Mouse (Mus musculus): ENCODE results near the gene Gm12184. TPM values are rescaled to one million over a fixed set of nuclear protein-coding genes. Genes with fewer than 3 reads are reported as not detected.
"Not testable (repeated sequence)": the region's sequence is repeated elsewhere in the genome, so short reads cannot be mapped to it uniquely, and the experiment has no call there.

The Gm12184 gene
- total RNA-seq (2014; rRNA removed; ENCODE audit: low replicate concordance) (1.8 and 27.8 TPM in 2 replicates), polyA plus RNA-seq (2015; fragmentation: Nextera tagmentation; extraction: Ambion mirVana) (1.8 and 2.7 TPM in 2 replicates)

DNA sequence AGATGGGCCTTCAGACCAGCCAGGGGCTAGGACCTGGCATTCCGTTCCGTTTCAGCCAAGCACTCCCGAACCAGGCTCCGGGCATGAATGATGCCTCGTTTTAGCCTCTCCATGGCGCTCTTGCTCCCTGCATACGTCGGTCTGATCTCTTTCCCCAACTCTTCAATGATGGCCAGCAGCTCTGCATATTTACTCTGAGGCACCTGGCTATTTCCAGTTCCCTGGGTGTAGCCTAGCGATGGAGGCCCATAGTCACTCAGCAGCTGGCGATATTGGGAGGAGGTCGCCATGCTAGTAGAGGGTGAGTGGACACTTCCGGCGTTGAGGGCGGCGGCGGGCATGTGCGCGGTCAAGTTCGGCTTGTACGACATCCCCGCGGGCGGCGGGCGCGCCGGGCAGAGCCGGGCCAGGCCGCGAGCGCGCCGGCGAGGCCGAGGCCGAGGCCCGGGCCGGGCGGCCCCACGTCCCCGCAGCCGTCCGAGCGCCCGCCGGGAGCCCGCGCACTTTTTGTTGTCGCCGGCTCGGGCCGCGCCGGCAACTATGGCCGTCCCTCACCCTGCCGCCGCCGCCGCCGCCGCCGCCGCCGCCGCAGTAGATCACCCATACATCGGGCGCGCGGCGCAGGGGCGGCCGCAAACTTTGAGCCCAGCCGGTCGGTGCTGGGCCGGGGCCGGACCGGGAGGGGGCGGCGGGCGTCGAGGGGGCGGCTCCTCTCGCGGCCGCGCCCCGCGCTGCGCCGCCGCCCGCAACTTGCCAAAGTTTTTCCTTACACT, at the start of gene Gm12184, which contains the start of gene Trim7:
Gene Gm12184 (minus strand): TSS at position 677 of the 773 bp plus-strand sequence.
Gene Trim7 (plus strand): TSS at position 162 of the 773 bp plus-strand sequence.
- not testable (repeated sequence) for DNase-seq (ENCODE audit: low spot score)
- H3K27ac ChIP-seq (ENCODE audit: low read depth): peak within 1 kb of the TSS; percentile 79
- WGBS: under 1% methylated on average over 41 of the region's 92 CpGs

GRCm38 (mm10) chr11:48875343-48875837, 48.9 kb upstream of the Gm12184 start:
- H3K4me1 ChIP-seq (ENCODE audit: control insufficient read depth, insufficient read depth); H3K9me3 ChIP-seq (replicated peaks; ENCODE audit: control insufficient read depth, low read length); ATAC-seq (ENCODE audit: insufficient read depth, low read depth); H3K27ac ChIP-seq (ENCODE audit: low read depth); H3K27me3 ChIP-seq (ENCODE audit: control insufficient read depth, insufficient read depth, low read length); H3K4me3 ChIP-seq (ENCODE audit: low read depth, low read length); H3K9ac ChIP-seq (replicated peaks; ENCODE audit: low read depth, low read length); H3K4me2 ChIP-seq (ENCODE audit: low read depth, low read length); DNase-seq (ENCODE audit: low spot score); H3K36me3 ChIP-seq (replicated peaks; ENCODE audit: control insufficient read depth, insufficient read depth, low read length): not testable (repeated sequence)
- 72% methylated on average over 1 of the region's 1 CpGs for WGBS

More for the DNA sequence above, at the start of gene Gm12184, which contains the start of gene Trim7:
- Histone ChIP-seq H3K4me3 (ENCODE audit: low read depth, low read length) (peak within 1 kb of the TSS; percentile 52), H3K4me2 (ENCODE audit: low read depth, low read length) (peak within 1 kb of the TSS; percentile 63), H3K4me1 (ENCODE audit: control insufficient read depth, insufficient read depth) (peaks cover 19% of the 10 kb centered on the region), H3K9ac (replicated peaks; ENCODE audit: low read depth, low read length) (peak within 1 kb of the TSS; percentile 59)
- peak; percentile 83 for ATAC-seq (ENCODE audit: insufficient read depth, low read depth)
- H3K36me3 ChIP-seq (replicated peaks; ENCODE audit: control insufficient read depth, insufficient read depth, low read length); H3K9me3 ChIP-seq (replicated peaks; ENCODE audit: control insufficient read depth, low read length); H3K27me3 ChIP-seq (ENCODE audit: control insufficient read depth, insufficient read depth, low read length): not testable (repeated sequence)
- TF ChIP-seq CTCF (IDR thresholded peaks at IDR 0.05; ENCODE audit: low read depth): 0 out of 2 replicates have a peak, but pooled peaks have one; percentile 2

GRCm38 (mm10) chr11:48874465-48874864, 48.0 kb upstream of the Gm12184 start:
- Histone ChIP-seq H3K4me2 (ENCODE audit: low read depth, low read length) (no peak overlapping the region), H3K4me3 (ENCODE audit: low read depth, low read length) (no peak overlapping the region), H3K27ac (ENCODE audit: low read depth) (no peak overlapping the region), H3K9ac (replicated peaks; ENCODE audit: low read depth, low read length) (no peak overlapping the region), H3K36me3 (replicated peaks; ENCODE audit: control insufficient read depth, insufficient read depth, low read length) (no peaks in the 10 kb centered on the region), H3K9me3 (replicated peaks; ENCODE audit: control insufficient read depth, low read length) (no peaks in the 10 kb centered on the region), H3K27me3 (ENCODE audit: control insufficient read depth, insufficient read depth, low read length) (0 out of 2 replicates have a peak, but pooled peaks cover 4% of the 10 kb centered on the region), H3K4me1 (ENCODE audit: control insufficient read depth, insufficient read depth) (peaks cover 7% of the 10 kb centered on the region)
- DNase-seq (ENCODE audit: low spot score) (peak; percentile 49), ATAC-seq (ENCODE audit: insufficient read depth, low read depth) (no peak)
- WGBS: 0% methylated on average over 4 of the region's 4 CpGs
- peak; percentile 70 for TF ChIP-seq CTCF (IDR thresholded peaks at IDR 0.05; ENCODE audit: low read depth)
- TF ChIP-seq EP300 (IDR thresholded peaks at IDR 0.05; ENCODE audit: low read depth): no peak

GRCm38 (mm10) chr11:48873591-48874290, 47.3 kb upstream of the Gm12184 start:
- ATAC-seq (ENCODE audit: insufficient read depth, low read depth) (no peak), DNase-seq (ENCODE audit: low spot score) (no peak)
- Histone ChIP-seq H3K27me3 (ENCODE audit: control insufficient read depth, insufficient read depth, low read length) (0 out of 2 replicates have a peak, but pooled peaks cover 4% of the 10 kb centered on the region), H3K4me1 (ENCODE audit: control insufficient read depth, insufficient read depth) (peaks cover 14% of the 10 kb centered on the region), H3K4me2 (ENCODE audit: low read depth, low read length) (no peak overlapping the region), H3K27ac (ENCODE audit: low read depth) (0 out of 2 replicates have a peak overlapping the region, but pooled peaks have one; percentile 22), H3K9me3 (replicated peaks; ENCODE audit: control insufficient read depth, low read length) (no peaks in the 10 kb centered on the region), H3K36me3 (replicated peaks; ENCODE audit: control insufficient read depth, insufficient read depth, low read length) (no peaks in the 10 kb centered on the region), H3K9ac (replicated peaks; ENCODE audit: low read depth, low read length) (no peak overlapping the region), H3K4me3 (ENCODE audit: low read depth, low read length) (no peak overlapping the region)
- WGBS: 42% methylated on average over 10 of the region's 10 CpGs
- TF ChIP-seq EP300 (IDR thresholded peaks at IDR 0.05; ENCODE audit: low read depth) (no peak), CTCF (IDR thresholded peaks at IDR 0.05; ENCODE audit: low read depth) (no peak)

DNA sequence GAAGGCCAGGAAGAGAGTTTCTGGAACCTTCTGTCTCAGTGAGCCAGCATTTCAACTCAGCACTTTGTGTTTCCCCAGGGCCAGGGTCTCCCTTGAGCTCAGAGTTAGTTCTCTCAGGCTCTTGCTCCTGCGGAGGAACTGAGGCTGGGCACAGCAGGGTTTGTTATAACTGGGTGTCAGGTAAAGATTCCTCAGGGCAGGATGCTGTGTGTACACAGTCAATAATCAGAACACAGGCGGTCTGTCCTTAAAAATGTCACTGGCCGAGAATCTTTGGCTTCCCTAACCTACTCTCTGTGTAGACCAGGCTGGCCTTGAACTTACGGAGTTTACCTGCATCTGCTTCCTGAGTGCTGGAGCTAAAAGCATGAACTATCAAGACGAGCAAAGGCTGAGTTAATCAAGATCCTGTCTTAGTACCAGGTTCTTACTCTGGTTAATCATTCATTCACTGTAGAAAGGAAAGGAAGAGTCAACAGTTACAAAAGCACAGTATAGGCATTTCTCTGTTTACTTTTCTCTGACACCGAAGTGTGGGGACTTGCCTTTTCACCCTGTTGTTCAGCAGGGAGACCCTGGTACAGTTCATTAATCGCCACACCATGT, 46.3 kb upstream of the Gm12184 start:
- H3K4me2 ChIP-seq (ENCODE audit: low read depth, low read length): peak overlapping the region; percentile 88
- peaks cover 14% of the 10 kb centered on the region for H3K4me1 ChIP-seq (ENCODE audit: control insufficient read depth, insufficient read depth)
- no peaks in the 10 kb centered on the region for H3K36me3 ChIP-seq (replicated peaks; ENCODE audit: control insufficient read depth, insufficient read depth, low read length)
- 87% methylated on average over 7 of the region's 7 CpGs for WGBS
- peak overlapping the region; percentile 90 for H3K27ac ChIP-seq (ENCODE audit: low read depth)
- TF ChIP-seq CTCF (IDR thresholded peaks at IDR 0.05; ENCODE audit: low read depth): no peak
- no peak for TF ChIP-seq EP300 (IDR thresholded peaks at IDR 0.05; ENCODE audit: low read depth)
- no peaks in the 10 kb centered on the region for H3K9me3 ChIP-seq (replicated peaks; ENCODE audit: control insufficient read depth, low read length)
- peak; percentile 49 for DNase-seq (ENCODE audit: low spot score)
- no peak for ATAC-seq (ENCODE audit: insufficient read depth, low read depth)
- peak overlapping the region; percentile 68 for H3K4me3 ChIP-seq (ENCODE audit: low read depth, low read length)
- peak overlapping the region; percentile 73; the same call in 1 of the 2 replicates for H3K9ac ChIP-seq (replicated peaks; ENCODE audit: low read depth, low read length)
- H3K27me3 ChIP-seq (ENCODE audit: control insufficient read depth, insufficient read depth, low read length): 0 out of 2 replicates have a peak, but pooled peaks cover 4% of the 10 kb centered on the region

All from heart, postnatal 0 days (tissue).